Mouse (Mus musculus) hindbrain, postnatal 0 days (tissue): ENCODE data around the gene Rps21. TPM values are rescaled to one million over a fixed set of nuclear protein-coding genes. Genes with fewer than 3 reads are reported as not detected.

Source experiments
- ATAC-seq: fragments of 200-750 bp; cut with Nextera tagmentation; 2 replicates; pipeline ENCODE4 v1.8.0; 2017; ENCODE audit warnings: mild to moderate bottlenecking, moderate TSS enrichment, moderate library complexity
- DNase-seq: peaks from one replicate; pipeline ENCODE4 v3.0.0-alpha.2; 2015; ENCODE audit warnings: low spot score
- H3K27ac ChIP-seq: fragments of 300-500 bp; sonication (generic); 2 replicates; pipeline ENCODE4 v1.5.1; 2014; ENCODE audit warnings: mild to moderate bottlenecking
- H3K27me3 ChIP-seq: fragments of 300-500 bp; sonication (generic); 2 replicates; pipeline ENCODE4 v1.6.1; 2014; ENCODE audit warnings: low read length, mixed read lengths; ENCODE audit not compliant: insufficient read depth
- H3K36me3 ChIP-seq: fragments of 300-500 bp; sonication (generic); 2 replicates; pipeline ENCODE4 v1.6.1; 2014; ENCODE audit warnings: low read length, mixed read lengths; ENCODE audit not compliant: insufficient read depth
- H3K4me1 ChIP-seq: fragments of 300-500 bp; sonication (generic); 2 replicates; pipeline ENCODE4 v1.6.1; 2014; ENCODE audit warnings: antibody characterized with exemption, low read length, mixed read lengths; ENCODE audit not compliant: insufficient read depth
- H3K4me2 ChIP-seq: fragments of 300-500 bp; sonication (generic); 2 replicates; pipeline ENCODE4 v1.6.1; 2014; ENCODE audit warnings: low read depth, mild to moderate bottlenecking, low read length, moderate library complexity, mixed read lengths
- H3K4me3 ChIP-seq: fragments of 300-500 bp; sonication (generic); 2 replicates; pipeline ENCODE4 v1.5.1; 2014; ENCODE audit warnings: low read length
- H3K9ac ChIP-seq: fragments of 300-500 bp; sonication (generic); replicated peaks from 2 replicates; pipeline ENCODE4 v1.6.1; 2014; ENCODE audit warnings: mild to moderate bottlenecking, low read length, moderate library complexity, mixed read lengths
- H3K9me3 ChIP-seq: fragments of 300-500 bp; sonication (generic); 2 replicates; pipeline ENCODE4 v1.6.1; 2016; ENCODE audit warnings: low read length, mixed read lengths
- CTCF ChIP-seq: IDR thresholded peaks from 2 replicates; pipeline ENCODE4 v1.5.1; 2016; ENCODE audit warnings: antibody characterized with exemption, control low read depth, low read depth
- WGBS: fragments of 180-500 bp; shearing (Covaris S2); extraction: QIAGEN DNeasy Blood & Tissue Kit; methylation state at CpG from one replicate; pipeline ENCODE4 v1.1.7; 2014; 5-methylcytosine and 5-hydroxymethylcytosine counted together
- polyA plus RNA-seq: library from polyadenylated mRNA; unstranded; fragments of >200 nt; fragmentation: Nextera tagmentation; extraction: Ambion mirVana; gene quantifications from 2 replicates; pipeline ENCODE4 v1.2.1, GENCODE M21; 2015
- total RNA-seq: library from RNA; depleted of rRNA; stranded (reverse); fragments of >200 nt; gene quantifications from 2 replicates; pipeline ENCODE4 v1.2.3, GENCODE M21; 2014

Rps21 gene
- total and polyA plus RNA-seq, 2 experiments from 2014 or later = 465 to 857 TPM

- H3K36me3 ChIP-seq = peaks cover 47% of the 10 kb centered on the region
- peaks cover 2% of the 10 kb centered on the region; the same call in 1 of the 2 replicates for H3K4me1 ChIP-seq
- H3K4me2 ChIP-seq = no peak overlapping the region
- H3K9ac ChIP-seq = no peak overlapping the region
- no peak overlapping the region for H3K27ac ChIP-seq
- no peak for TF ChIP-seq CTCF
- H3K27me3 ChIP-seq = no peaks in the 10 kb centered on the region
- no peaks in the 10 kb centered on the region for H3K9me3 ChIP-seq
- WGBS = 95% methylated on average over 10 of the region's 10 CpGs
- DNase-seq = no peak
- H3K4me3 ChIP-seq = no peak overlapping the region
- no peak for ATAC-seq
Observed at GRCm38 (mm10) chr2:180262891-180263290, 5.7 kb downstream of the Rps21 start.

- TF ChIP-seq CTCF = no peak
- no peak overlapping the region for H3K4me2 ChIP-seq
- no peak for ATAC-seq
- no peak overlapping the region for H3K27ac ChIP-seq
- peaks cover 12% of the 10 kb centered on the region for H3K4me1 ChIP-seq
- DNase-seq = no peak
- WGBS = 47% methylated on average over 2 of the region's 2 CpGs
- no peaks in the 10 kb centered on the region for H3K9me3 ChIP-seq
- peaks cover 31% of the 10 kb centered on the region for H3K36me3 ChIP-seq
- H3K4me3 ChIP-seq = no peak overlapping the region
- H3K9ac ChIP-seq = 0 out of 2 replicates have a peak overlapping the region, but pooled peaks have one; percentile 5
- H3K27me3 ChIP-seq = no peaks in the 10 kb centered on the region
Observed at GRCm38 (mm10) chr2:180267955-180268354, 10.8 kb downstream of the Rps21 start.

GRCm38 (mm10) chr2:180269329-180269728 lies 12.2 kb downstream of the Rps21 start:
- H3K36me3 ChIP-seq = peaks cover 19% of the 10 kb centered on the region
- H3K9ac ChIP-seq = no peak overlapping the region
- ATAC-seq (no peak), DNase-seq (no peak)
- 91% methylated on average over 10 of the region's 10 CpGs for WGBS
- no peak overlapping the region for H3K27ac ChIP-seq
- no peak overlapping the region for H3K4me2 ChIP-seq
- no peaks in the 10 kb centered on the region for H3K9me3 ChIP-seq
- peaks cover 12% of the 10 kb centered on the region for H3K4me1 ChIP-seq
- no peak for TF ChIP-seq CTCF
- no peaks in the 10 kb centered on the region for H3K27me3 ChIP-seq
- no peak overlapping the region for H3K4me3 ChIP-seq

GRCm38 (mm10) chr2:180270537-180271255 lies 13.5 kb downstream of the Rps21 start:
- Histone ChIP-seq H3K9me3 (no peaks in the 10 kb centered on the region), H3K9ac (no peak overlapping the region), H3K27ac (no peak overlapping the region), H3K36me3 (peaks cover 19% of the 10 kb centered on the region), H3K4me3 (no peak overlapping the region), H3K27me3 (no peaks in the 10 kb centered on the region), H3K4me2 (no peak overlapping the region), H3K4me1 (peaks cover 12% of the 10 kb centered on the region)
- WGBS = 68% methylated on average over 7 of the region's 7 CpGs
- no peak for DNase-seq
- ATAC-seq = no peak
- no peak for TF ChIP-seq CTCF

GRCm38 (mm10) chr2:180271804-180272395 lies 14.7 kb downstream of the Rps21 start:
- Histone ChIP-seq H3K9me3 (no peaks in the 10 kb centered on the region), H3K4me3 (peak overlapping the region; percentile 61), H3K4me1 (peaks cover 12% of the 10 kb centered on the region), H3K27ac (no peak overlapping the region), H3K27me3 (no peaks in the 10 kb centered on the region), H3K4me2 (peak overlapping the region; percentile 78), H3K36me3 (peaks cover 19% of the 10 kb centered on the region), H3K9ac (peak overlapping the region; percentile 80)
- no peak for DNase-seq
- WGBS = 69% methylated on average over 5 of the region's 5 CpGs
- no peak for TF ChIP-seq CTCF
- no peak for ATAC-seq

GRCm38 (mm10) chr2:180272884-180273321 lies 15.7 kb downstream of the Rps21 start:
- H3K4me1 ChIP-seq = peaks cover 12% of the 10 kb centered on the region
- H3K4me3 ChIP-seq = peak overlapping the region; percentile 61
- DNase-seq = no peak
- H3K9me3 ChIP-seq = no peaks in the 10 kb centered on the region
- WGBS = under 1% methylated on average over 29 of the region's 37 CpGs
- no peak for TF ChIP-seq CTCF
- peaks cover 14% of the 10 kb centered on the region; the same call in 1 of the 2 replicates for H3K36me3 ChIP-seq
- H3K9ac ChIP-seq = peak overlapping the region; percentile 80
- no peaks in the 10 kb centered on the region for H3K27me3 ChIP-seq
- peak overlapping the region; percentile 49; the same call in 1 of the 2 replicates for H3K27ac ChIP-seq
- H3K4me2 ChIP-seq = peak overlapping the region; percentile 78
- no peak; the same call in 1 of the 2 replicates for ATAC-seq
